30 mouse cellular contexts compared by ENCODE assay signal in the genomic region with DNA sequence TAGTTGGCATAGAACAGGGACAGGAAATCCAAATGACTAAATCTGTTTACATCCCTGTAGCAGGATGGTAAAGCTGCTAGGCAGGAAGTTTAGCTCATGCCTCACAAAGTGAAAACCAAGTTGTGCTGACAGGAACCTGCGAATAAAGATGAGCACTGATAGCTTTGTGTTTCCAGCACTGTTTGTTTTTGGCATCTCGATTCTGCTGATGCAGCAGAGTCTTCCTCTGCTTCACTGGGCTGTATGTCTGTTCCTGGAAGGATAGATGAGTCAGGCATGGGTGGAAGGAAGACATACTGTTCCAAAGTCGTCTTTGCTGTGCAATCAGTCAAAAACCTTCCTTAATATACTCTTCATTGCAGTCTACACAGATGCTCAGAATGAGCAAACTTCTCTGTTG.
DNase-seq lines count a peak whose midpoint lies in the region; ATAC-seq lines count a peak whose summit lies in the region.
"Had no signal": no experiment of that assay in that cellular context is flagged by ENCODE, and none has a peak within 500 bp of the region (broad histone marks: within the 10 kb centered on the region; RNA-seq: fewer than 3 reads in every experiment).

No protein-coding gene starts in this region.

- ATAC-seq in frontal cortex, adult (ENCODE audit: low TSS enrichment) = peak; percentile 82
- ATAC-seq in liver, embryonic 11.5 days (replicated peaks; ENCODE audit: low FRiP score) = peak; percentile 12; the same call in 1 of the 2 replicates
- no peak for ATAC-seq in liver, embryonic 12.5 days
- no peak for ATAC-seq in midbrain, embryonic 16.5 days
- ATAC-seq in heart, embryonic 11.5 days (replicated peaks; ENCODE audit: insufficient number of reproducible peaks, low FRiP score, low TSS enrichment) = no peak
- ATAC-seq: forebrain, postnatal 0 days; hindbrain, embryonic 16.5 days had no signal

- no peaks in the 10 kb centered on the region for H3K36me3 ChIP-seq in liver, embryonic 11.5 days (ENCODE audit: control insufficient read depth, insufficient read depth, low read length)
- no peaks in the 10 kb centered on the region for H3K36me3 ChIP-seq in liver, embryonic 12.5 days
- H3K36me3 ChIP-seq in midbrain, embryonic 16.5 days (ENCODE audit: control insufficient read depth, insufficient read depth, low read length) = no peaks in the 10 kb centered on the region
- H3K36me3 ChIP-seq in heart, embryonic 11.5 days (ENCODE audit: control insufficient read depth, insufficient read depth, low read length) = no peaks in the 10 kb centered on the region
- H3K36me3 ChIP-seq: embryonic facial prominence, embryonic 10.5 days; embryonic facial prominence, embryonic 15.5 days; forebrain, embryonic 12.5 days; hindbrain, embryonic 10.5 days; limb, embryonic 13.5 days; neural tube, embryonic 15.5 days had no signal

- no peak for DNase-seq in frontal cortex, postnatal 10 days (ENCODE audit: low spot score in 2 of 2)
- no peak for DNase-seq in liver, embryonic 11.5 days (ENCODE audit: low spot score)
- peak; percentile 64 for DNase-seq in brain, adult 2 months (ENCODE audit: low read depth, low spot score)
- peak; percentile 34 for DNase-seq in lung, postnatal 25 days (ENCODE audit: low spot score)
- DNase-seq: adrenal gland, adult 8-10 months; cerebellum, adult 8-10 months; cerebellum, postnatal 25 days; forebrain, postnatal 0 days; gastrocnemius, postnatal 10 days; heart, postnatal 14 days; kidney, adult 8-10 months; kidney, postnatal 4 days; layer of hippocampus, postnatal 36 days; midbrain, embryonic 14.5 days; retina, postnatal 1 day had no signal

- 48% methylated on average over 3 of the region's 3 CpGs for WGBS in liver, embryonic 11.5 days
- 27% methylated on average over 3 of the region's 3 CpGs for WGBS in liver, embryonic 12.5 days (ENCODE audit: insufficient replicate concordance)
- 81% methylated on average over 3 of the region's 3 CpGs for WGBS in midbrain, embryonic 16.5 days
- 59% methylated on average over 3 of the region's 3 CpGs for WGBS in heart, embryonic 11.5 days (ENCODE audit: insufficient replicate concordance)

- no peaks in the 10 kb centered on the region for H3K27me3 ChIP-seq in liver, embryonic 11.5 days (replicated peaks; ENCODE audit: control insufficient read depth, insufficient read depth, low read length)
- H3K27me3 ChIP-seq in liver, embryonic 12.5 days (replicated peaks) = no peaks in the 10 kb centered on the region
- H3K27me3 ChIP-seq in midbrain, embryonic 16.5 days (ENCODE audit: control insufficient read depth, insufficient read depth, low read depth, low read length) = no peaks in the 10 kb centered on the region
- no peaks in the 10 kb centered on the region for H3K27me3 ChIP-seq in heart, embryonic 11.5 days (ENCODE audit: control insufficient read depth, insufficient read depth, low read length)
- H3K27me3 ChIP-seq: CH12.LX; embryonic facial prominence, embryonic 15.5 days; forebrain, embryonic 12.5 days; limb, embryonic 13.5 days; neural tube, embryonic 15.5 days had no signal

- no peak overlapping the region for H3K27ac ChIP-seq in liver, embryonic 11.5 days (ENCODE audit: low read depth, low read length)
- no peak overlapping the region for H3K27ac ChIP-seq in liver, embryonic 12.5 days
- no peak overlapping the region for H3K27ac ChIP-seq in midbrain, embryonic 16.5 days (ENCODE audit: low read length)
- no peak overlapping the region for H3K27ac ChIP-seq in heart, embryonic 11.5 days (ENCODE audit: low read depth, low read length)
- H3K27ac ChIP-seq: embryonic facial prominence, embryonic 10.5 days; embryonic facial prominence, embryonic 15.5 days; forebrain, embryonic 12.5 days; hindbrain, embryonic 10.5 days; kidney, postnatal 0 days; limb, embryonic 13.5 days; liver, embryonic 14.5 days; macrophage; neural tube, embryonic 15.5 days had no signal

- H3K4me1 ChIP-seq in liver, embryonic 11.5 days (replicated peaks; ENCODE audit: control insufficient read depth, insufficient read depth, low read length) = no peaks in the 10 kb centered on the region
- no peaks in the 10 kb centered on the region for H3K4me1 ChIP-seq in liver, embryonic 12.5 days
- no peaks in the 10 kb centered on the region for H3K4me1 ChIP-seq in midbrain, embryonic 16.5 days (ENCODE audit: control insufficient read depth, insufficient read depth, low read length)
- H3K4me1 ChIP-seq in heart, embryonic 11.5 days (ENCODE audit: control insufficient read depth, insufficient read depth, low read length) = no peaks in the 10 kb centered on the region
- H3K4me1 ChIP-seq: embryonic facial prominence, embryonic 10.5 days; embryonic facial prominence, embryonic 15.5 days; forebrain, embryonic 12.5 days; limb, embryonic 13.5 days; neural tube, embryonic 15.5 days had no signal

- H3K9me3 ChIP-seq in liver, embryonic 11.5 days (ENCODE audit: control insufficient read depth, low read length) = no peaks in the 10 kb centered on the region
- H3K9me3 ChIP-seq in liver, embryonic 12.5 days (replicated peaks) = no peaks in the 10 kb centered on the region
- H3K9me3 ChIP-seq in midbrain, embryonic 16.5 days (replicated peaks; ENCODE audit: control insufficient read depth, low read length, poor library complexity, severe bottlenecking) = no peaks in the 10 kb centered on the region
- no peaks in the 10 kb centered on the region for H3K9me3 ChIP-seq in heart, embryonic 11.5 days (replicated peaks; ENCODE audit: control insufficient read depth, low read length)
- H3K9me3 ChIP-seq: embryonic facial prominence, embryonic 10.5 days; embryonic facial prominence, embryonic 15.5 days; forebrain, embryonic 12.5 days; hindbrain, embryonic 10.5 days; limb, embryonic 13.5 days; neural tube, embryonic 15.5 days had no signal

- H3K4me3 ChIP-seq in liver, embryonic 11.5 days (ENCODE audit: low read depth, low read length) = no peak overlapping the region
- no peak overlapping the region for H3K4me3 ChIP-seq in liver, embryonic 12.5 days
- H3K4me3 ChIP-seq in midbrain, embryonic 16.5 days (ENCODE audit: low read depth, low read length) = no peak overlapping the region
- no peak overlapping the region for H3K4me3 ChIP-seq in heart, embryonic 11.5 days (ENCODE audit: low read depth, low read length)
- H3K4me3 ChIP-seq: embryonic facial prominence, embryonic 10.5 days; embryonic facial prominence, embryonic 15.5 days; forebrain, embryonic 12.5 days; hindbrain, embryonic 10.5 days; limb, embryonic 13.5 days; neural tube, embryonic 15.5 days had no signal

- no peak overlapping the region for H3K4me2 ChIP-seq in liver, embryonic 11.5 days
- no peak overlapping the region for H3K4me2 ChIP-seq in liver, embryonic 12.5 days
- no peak overlapping the region for H3K4me2 ChIP-seq in midbrain, embryonic 16.5 days (ENCODE audit: low read length)
- H3K4me2 ChIP-seq in heart, embryonic 11.5 days = no peak overlapping the region
- H3K4me2 ChIP-seq: embryonic facial prominence, embryonic 15.5 days; forebrain, embryonic 12.5 days; limb, embryonic 13.5 days; neural tube, embryonic 15.5 days had no signal

- no peak overlapping the region for H3K9ac ChIP-seq in liver, embryonic 11.5 days (ENCODE audit: low read depth, low read length)
- no peak overlapping the region for H3K9ac ChIP-seq in liver, embryonic 12.5 days
- no peak overlapping the region for H3K9ac ChIP-seq in midbrain, embryonic 16.5 days (ENCODE audit: low read depth, low read length)
- H3K9ac ChIP-seq in heart, embryonic 11.5 days (ENCODE audit: low read depth, low read length) = no peak overlapping the region
- H3K9ac ChIP-seq: embryonic facial prominence, embryonic 15.5 days; forebrain, embryonic 12.5 days; forebrain, postnatal 0 days; limb, embryonic 13.5 days; liver, embryonic 14.5 days; neural tube, embryonic 15.5 days had no signal

Comparison
In these comparisons a context has a peak if more than half of its experiments do, and no peak if none do; other contexts are left out.
1. ATAC-seq: peak in frontal cortex, adult (single experiment) and liver, embryonic 11.5 days (single experiment); none in liver, embryonic 12.5 days (single experiment), midbrain, embryonic 16.5 days (single experiment) and heart, embryonic 11.5 days (single experiment).
2. DNase-seq: peak in brain, adult 2 months (single experiment) and lung, postnatal 25 days (single experiment); none in frontal cortex, postnatal 10 days (0 of 2) and liver, embryonic 11.5 days (single experiment).